Mouse (Mus musculus): ENCODE measurements at regions not wholly inside any gene's neighbourhood (a gene's known extent, or its start where the extent isn't known, plus 50 kb on each side); places are given as distances from the start of the nearest gene placed in this dataset.

GRCm38 (mm10) chr12:26244701-26245100, 170.4 kb downstream of the Rnf144a start:
- DNase-seq (ENCODE audit: low spot score in 2 of 2) = no peak

GRCm38 (mm10) chr12:26227557-26228020, 187.5 kb downstream of the Rnf144a start:
- DNase-seq (ENCODE audit: low spot score in 2 of 2) = no peak

GRCm38 (mm10) chr12:26226363-26226762, 188.7 kb downstream of the Rnf144a start:
- DNase-seq (ENCODE audit: low spot score in 2 of 2) = peak; percentile 40 to 72

GRCm38 (mm10) chr12:26212447-26212846, 202.6 kb downstream of the Rnf144a start:
- DNase-seq (ENCODE audit: low spot score in 2 of 2) = no peak

GRCm38 (mm10) chr12:26211423-26211822, 203.6 kb downstream of the Rnf144a start:
- DNase-seq (ENCODE audit: low spot score in 2 of 2) = no peak

GRCm38 (mm10) chr12:26206751-26207150, 208.3 kb downstream of the Rnf144a start:
- no peak for DNase-seq (ENCODE audit: low spot score in 2 of 2)

- no peak for DNase-seq (ENCODE audit: low spot score in 2 of 2)
Measured at GRCm38 (mm10) chr12:26206036-26206435, 209.0 kb downstream of the Rnf144a start.

- no peak for DNase-seq (ENCODE audit: low spot score in 2 of 2)
Measured at GRCm38 (mm10) chr12:26191982-26192576, 223.0 kb downstream of the Rnf144a start.

- peak; percentile 75 to 81 for DNase-seq (ENCODE audit: low spot score in 2 of 2)
Measured at GRCm38 (mm10) chr12:26191268-26191981, 223.6 kb downstream of the Rnf144a start.

- no peak for DNase-seq (ENCODE audit: low spot score in 2 of 2)
Measured at GRCm38 (mm10) chr12:26188996-26189395, 226.1 kb downstream of the Rnf144a start.

- no peak for DNase-seq (ENCODE audit: low spot score in 2 of 2)
Measured at GRCm38 (mm10) chr12:26187091-26187862, 227.8 kb downstream of the Rnf144a start.

GRCm38 (mm10) chr12:26184701-26185460, 230.2 kb downstream of the Rnf144a start:
- DNase-seq (ENCODE audit: low spot score in 2 of 2) = no peak

- no peak for DNase-seq (ENCODE audit: low spot score in 2 of 2)
Measured at GRCm38 (mm10) chr12:26183021-26183420, 232.0 kb downstream of the Rnf144a start.

- DNase-seq (ENCODE audit: low spot score in 2 of 2) = peak in 1 of 2 experiments; percentile 16
Measured at GRCm38 (mm10) chr12:26180846-26181245, 234.2 kb downstream of the Rnf144a start.

- peak in 1 of 2 experiments; percentile 36 for DNase-seq (ENCODE audit: low spot score in 2 of 2)
Measured at GRCm38 (mm10) chr12:26176231-26176662, 238.8 kb downstream of the Rnf144a start.

GRCm38 (mm10) chr12:26163416-26163815, 251.6 kb downstream of the Rnf144a start:
- DNase-seq (ENCODE audit: low spot score in 2 of 2) = no peak

- DNase-seq (ENCODE audit: low spot score in 2 of 2) = no peak
Measured at GRCm38 (mm10) chr12:26160861-26161615, 254.0 kb downstream of the Rnf144a start.

GRCm38 (mm10) chr12:26152992-26153391, 262.1 kb downstream of the Rnf144a start:
- DNase-seq (ENCODE audit: low spot score in 2 of 2) = no peak

- no peak for DNase-seq (ENCODE audit: low spot score in 2 of 2)
Measured at GRCm38 (mm10) chr12:26146336-26146735, 268.7 kb downstream of the Rnf144a start.

- DNase-seq (ENCODE audit: low spot score in 2 of 2) = no peak
Measured at GRCm38 (mm10) chr12:26145085-26145714, 269.9 kb downstream of the Rnf144a start.
